Mouse (Mus musculus) CD8-positive naive resting alpha-beta T cell, adult 2 months (primary cell): ENCODE measurements around the gene Agpat4.
A peak's percentile ranks its signal among the peaks of the same experiment; 100 is the strongest.

Experiments used
- DNase-seq, 2 experiments: peaks; one replicate each; pipeline ENCODE4 v3.0.0; 2022; ENCODE audit warnings: low read depth in 2 of 2, low spot score in 2 of 2

Agpat4 gene

DNA sequence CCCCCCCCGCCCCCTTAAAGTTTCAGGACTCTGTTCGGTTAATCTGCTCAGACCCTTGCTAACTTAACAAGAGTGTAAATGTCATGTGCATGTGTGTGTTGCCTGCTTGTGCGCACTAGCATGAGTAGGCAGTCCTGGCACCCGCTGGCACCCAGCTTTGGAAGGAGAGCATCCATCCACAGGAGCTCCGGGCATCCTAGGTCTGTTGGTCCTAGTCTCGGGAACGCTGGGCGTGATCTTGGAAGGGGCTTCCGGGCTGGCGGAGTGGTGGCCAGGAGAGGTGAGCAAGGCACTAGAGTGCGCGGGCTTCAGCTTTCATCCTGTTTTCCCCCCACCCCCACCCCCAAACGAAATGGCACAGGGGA, at the start of gene Agpat4:
Gene Agpat4, plus strand, starts transcription at position 144 of the 365 bp plus-strand sequence.
- DNase-seq, result peak; percentile 10 to 11

DNA sequence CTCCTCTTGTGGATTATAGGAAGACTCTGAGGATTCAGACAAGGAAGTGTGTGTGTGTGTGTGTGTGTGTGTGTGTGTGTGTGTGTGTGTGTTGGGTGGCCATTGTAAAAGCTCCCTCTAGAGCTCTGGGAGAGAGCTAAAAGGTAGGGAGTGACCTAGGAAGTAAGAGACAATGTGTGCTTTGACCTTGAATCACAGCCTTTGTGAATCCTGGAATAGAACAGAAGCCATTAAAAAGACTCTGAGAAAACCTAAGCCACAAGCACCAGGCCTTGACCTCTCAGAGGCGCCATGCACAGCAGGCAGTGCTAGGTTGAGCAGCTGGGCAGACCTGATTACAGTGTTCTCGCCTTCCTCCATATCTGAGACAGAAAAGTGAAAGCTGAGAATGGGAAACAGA, 41.7 kb upstream of the Agpat4 start:
- no peak for DNase-seq

- no peak for DNase-seq
These were observed 37.6 kb upstream of the Agpat4 start for GRCm38 (mm10) chr17:12080656-12081495.

- DNase-seq, result no peak
These were observed 36.3 kb upstream of the Agpat4 start for GRCm38 (mm10) chr17:12082201-12082600.

GRCm38 (mm10) chr17:12090261-12090927, 28.1 kb upstream of the Agpat4 start:
- DNase-seq, result no peak

- DNase-seq, result no peak
These were observed 25.5 kb upstream of the Agpat4 start for GRCm38 (mm10) chr17:12092901-12093564.

GRCm38 (mm10) chr17:12094016-12094415, 24.5 kb upstream of the Agpat4 start:
- DNase-seq, result no peak

GRCm38 (mm10) chr17:12094827-12095590, 23.5 kb upstream of the Agpat4 start:
- DNase-seq, result no peak

- DNase-seq, result no peak
These were observed 19.1 kb upstream of the Agpat4 start for GRCm38 (mm10) chr17:12099415-12099814.

DNA sequence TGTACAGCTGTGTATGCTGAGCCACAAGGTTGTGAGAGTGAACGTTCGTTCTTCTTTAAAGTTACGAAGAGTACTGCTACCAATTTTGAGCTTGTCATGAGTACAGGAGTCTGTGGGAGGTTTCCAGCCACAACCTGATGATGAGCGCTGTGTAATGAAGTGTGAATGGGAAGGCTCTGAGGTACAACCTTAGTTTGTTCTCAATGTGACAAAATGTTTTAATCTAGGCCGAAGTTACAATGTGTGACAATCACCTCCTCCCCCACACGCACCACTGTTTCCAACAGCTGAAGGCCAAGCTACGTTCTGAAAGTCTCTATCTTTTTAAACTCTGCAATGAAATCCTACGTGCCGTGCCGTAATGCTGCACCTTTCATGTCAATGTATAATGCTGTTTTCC, 16.2 kb upstream of the Agpat4 start:
- DNase-seq, result no peak

GRCm38 (mm10) chr17:12103781-12104180, 14.7 kb upstream of the Agpat4 start:
- peak in 1 of 2 experiments; percentile 10 for DNase-seq

DNA sequence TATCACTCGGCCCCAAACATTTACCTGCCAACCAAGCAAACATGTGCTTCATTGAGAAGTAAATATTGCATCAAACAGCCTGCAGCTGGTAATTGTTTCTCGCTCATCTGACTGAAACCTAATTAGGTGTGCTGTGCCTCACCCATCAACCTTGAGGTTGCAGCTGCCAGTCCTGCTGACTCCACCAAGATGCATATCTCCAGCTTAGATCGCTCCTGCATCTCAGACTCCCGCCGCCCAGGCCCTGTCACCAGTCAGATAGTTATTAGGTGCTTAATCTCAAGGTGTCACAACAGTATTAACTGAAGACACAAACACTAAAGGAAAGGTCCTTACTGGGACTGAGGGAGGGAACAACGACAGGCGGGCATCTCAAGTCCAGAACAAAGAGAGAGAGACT, 14.3 kb upstream of the Agpat4 start:
- DNase-seq, result no peak

- DNase-seq, result no peak
These were observed 13.8 kb upstream of the Agpat4 start for GRCm38 (mm10) chr17:12104690-12105089.

- no peak for DNase-seq
These were observed 12.2 kb upstream of the Agpat4 start for GRCm38 (mm10) chr17:12106255-12106654.

GRCm38 (mm10) chr17:12113626-12114025, 4.9 kb upstream of the Agpat4 start:
- DNase-seq, result no peak

DNA sequence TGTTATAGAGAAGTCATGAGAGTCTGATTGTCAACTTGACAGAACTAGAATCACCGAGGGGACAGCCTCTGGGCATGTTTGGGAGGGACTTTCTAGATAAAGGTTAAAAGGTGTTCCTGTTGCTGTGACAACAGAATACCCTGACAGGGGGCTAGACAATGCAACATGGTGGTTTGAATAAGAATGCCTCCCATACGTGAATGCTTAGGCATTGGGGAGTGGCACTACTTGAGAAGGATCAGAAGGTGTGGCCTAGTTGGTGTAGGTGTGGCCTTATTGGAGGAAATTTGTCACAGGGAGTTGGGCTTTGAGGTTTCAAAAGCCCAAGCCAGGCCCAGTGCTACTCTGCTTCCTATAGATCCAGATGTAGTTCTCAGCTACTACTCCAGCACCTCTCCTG, 3.4 kb upstream of the Agpat4 start:
- DNase-seq, result no peak

DNA sequence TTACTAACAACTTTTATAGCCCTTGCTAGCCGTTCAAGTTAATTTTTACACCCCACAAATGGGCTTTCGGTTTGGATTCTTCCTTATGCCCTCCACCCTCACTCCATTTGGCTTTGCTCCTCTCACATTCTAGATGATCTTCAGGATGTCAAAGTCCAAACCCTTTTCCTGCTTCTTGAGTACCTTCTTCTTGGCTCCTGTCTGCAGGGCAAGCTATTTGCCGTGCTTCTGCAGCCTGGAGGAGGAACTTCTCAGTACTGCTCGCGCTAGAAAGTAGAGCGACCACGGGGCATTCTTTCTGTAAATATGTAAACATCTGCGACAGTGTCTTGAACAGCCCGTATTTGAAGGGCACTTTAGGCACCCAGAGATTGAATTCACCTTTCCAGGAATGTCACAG, 373 bp upstream of the Agpat4 start:
- peak in 1 of 2 experiments; percentile 8 for DNase-seq

DNA sequence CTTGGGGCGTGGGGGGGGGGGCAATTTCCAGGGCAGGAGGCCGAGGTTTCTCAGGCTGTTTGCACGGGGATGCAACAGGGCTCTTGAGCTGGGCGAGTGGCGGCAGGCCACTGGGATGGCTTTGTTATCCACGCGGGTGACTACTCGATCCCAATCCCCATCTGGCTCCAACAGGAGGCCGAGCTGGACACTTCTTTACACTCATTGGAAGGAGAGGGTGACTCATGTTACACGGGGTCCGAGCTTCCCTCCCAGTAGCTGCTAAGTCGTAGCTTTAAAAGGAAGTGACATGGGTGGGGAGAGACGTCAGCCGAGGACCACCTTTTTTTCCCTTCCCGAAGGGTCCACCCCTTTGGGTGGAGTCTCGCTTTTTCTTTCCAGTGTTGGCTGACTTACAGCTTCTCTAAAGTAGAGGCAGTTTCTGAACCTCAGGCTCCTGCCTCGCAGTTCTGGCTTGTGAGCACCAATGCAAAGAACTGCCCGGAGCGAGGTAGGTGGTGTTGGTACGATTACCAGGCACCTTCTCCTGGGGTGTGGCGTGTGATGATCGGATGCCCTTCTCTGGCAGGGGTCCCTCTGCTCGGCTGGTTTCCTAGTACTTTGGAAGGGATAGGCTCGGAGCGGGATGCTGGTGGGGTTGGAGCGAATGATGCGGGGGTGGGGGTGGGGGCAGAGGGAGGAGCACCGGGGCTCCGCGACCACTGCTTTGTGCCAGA, 580 bp downstream of the Agpat4 start:
- peak; percentile 73 to 78 for DNase-seq

DNA sequence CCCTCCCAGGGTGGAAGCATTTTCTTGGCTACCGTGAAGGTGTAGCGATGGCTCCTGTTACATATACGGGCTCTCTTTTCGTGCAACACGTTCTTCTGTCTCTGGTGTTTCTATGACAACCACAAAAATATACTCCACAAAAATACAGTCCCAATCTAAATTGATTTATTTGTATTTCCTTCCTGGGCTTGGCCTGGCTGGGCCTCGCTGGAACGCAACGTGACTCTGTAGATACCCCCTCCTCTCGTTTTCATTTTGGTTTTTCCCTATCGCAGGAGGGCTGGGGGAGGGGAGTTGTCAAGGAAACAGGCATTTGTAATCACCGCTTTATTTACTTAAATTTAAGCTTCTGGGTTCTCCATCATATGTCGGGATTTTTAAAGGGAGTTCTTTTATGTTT, 1.2 kb downstream of the Agpat4 start:
- peak; percentile 31 to 40 for DNase-seq

DNA sequence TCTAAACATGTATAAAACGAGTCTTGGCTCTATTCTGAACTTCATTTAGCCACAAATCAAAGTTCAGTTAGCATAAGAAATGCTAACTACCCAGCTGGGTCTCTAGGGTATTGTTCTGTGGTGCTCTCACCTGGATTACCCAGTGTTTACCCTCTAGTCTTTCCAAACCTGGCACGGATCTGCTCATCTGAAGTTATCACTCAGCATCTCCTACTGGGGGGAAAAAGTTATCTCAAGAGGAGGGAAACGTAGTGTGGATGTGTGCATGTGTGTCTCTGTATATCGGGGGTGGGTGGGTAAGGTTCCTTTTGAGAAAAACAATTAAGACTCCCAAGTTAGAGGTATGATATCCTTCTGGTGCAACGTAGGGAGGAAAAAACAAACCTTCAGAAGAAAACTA, 1.8 kb downstream of the Agpat4 start:
- DNase-seq, result no peak
